Mouse (Mus musculus) heart, postnatal 36 days (tissue): Measurements from ENCODE around the gene Gm20388. TPM values are rescaled to one million over a fixed set of nuclear protein-coding genes. Genes with fewer than 3 reads are reported as not detected.

Source experiments
- DNase-seq, 2 experiments: peaks; one replicate each; pipeline ENCODE4 v3.0.0; 2021 to 2022
- intact Hi-C: fragments of 180-260 bp; cut with DNase I; formaldehyde crosslinking; loops from one replicate; pipeline ENCODE4 v1.15.1; 2025
- total RNA-seq, 2 experiments: library from RNA; stranded (reverse); gene quantifications; 2 replicates each; pipeline ENCODE4 v1.2.3; 2021

Gene Gm20388
- total RNA-seq, 2 experiments from 2014 or later: 3.5 to 4.9 TPM

DNA sequence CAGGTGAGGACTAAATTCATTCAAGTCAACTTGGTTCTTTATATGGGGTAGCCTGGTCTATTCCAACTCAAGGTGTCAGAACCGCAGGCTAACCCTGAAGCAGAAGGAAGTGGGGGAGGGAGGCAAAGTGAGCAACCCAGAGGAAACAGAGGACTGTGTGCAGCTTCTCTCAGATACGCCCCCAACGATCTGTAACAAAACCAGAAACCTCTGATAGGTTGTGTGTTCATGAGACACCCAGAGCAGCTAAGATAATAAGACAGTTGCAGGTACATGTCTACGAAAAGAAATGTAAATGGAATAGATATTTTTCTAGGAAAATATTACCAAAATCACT is 4408.6 kb downstream of the Gm20388 start:
- no peak for DNase-seq
- intact Hi-C loops: no loop called here

DNA sequence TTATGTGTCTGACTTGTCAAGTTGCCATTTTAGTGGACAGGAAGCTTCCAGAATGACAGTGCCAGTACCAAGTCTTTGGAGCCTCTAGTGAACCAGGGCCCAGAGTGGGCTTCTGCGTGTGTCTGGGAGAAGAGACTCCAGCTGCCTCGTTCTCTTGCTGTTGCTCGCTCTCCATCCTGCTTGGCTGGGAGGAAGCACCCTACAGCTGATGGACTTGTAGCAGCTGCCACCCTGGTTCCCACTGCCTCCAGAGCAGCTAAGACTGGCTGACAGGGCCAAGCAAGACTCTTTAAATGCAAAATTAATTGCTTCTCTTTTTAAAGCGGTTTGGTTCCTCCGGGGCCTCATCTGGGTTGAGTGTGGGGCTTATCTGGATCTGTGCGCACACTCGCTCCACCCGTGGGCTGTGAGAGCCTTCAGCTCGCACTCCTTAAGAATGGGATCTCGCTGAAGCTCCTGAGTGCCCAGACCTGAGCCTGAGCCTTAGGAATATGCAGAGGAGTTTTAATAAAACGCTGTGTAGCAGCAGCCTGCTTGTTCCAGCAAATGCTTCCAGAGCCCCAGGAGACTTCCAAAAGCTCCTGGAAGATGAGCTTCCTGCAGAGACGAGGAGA is 4410.7 kb downstream of the Gm20388 start:
- DNase-seq: no peak
- intact Hi-C loops: no loop called here

DNA sequence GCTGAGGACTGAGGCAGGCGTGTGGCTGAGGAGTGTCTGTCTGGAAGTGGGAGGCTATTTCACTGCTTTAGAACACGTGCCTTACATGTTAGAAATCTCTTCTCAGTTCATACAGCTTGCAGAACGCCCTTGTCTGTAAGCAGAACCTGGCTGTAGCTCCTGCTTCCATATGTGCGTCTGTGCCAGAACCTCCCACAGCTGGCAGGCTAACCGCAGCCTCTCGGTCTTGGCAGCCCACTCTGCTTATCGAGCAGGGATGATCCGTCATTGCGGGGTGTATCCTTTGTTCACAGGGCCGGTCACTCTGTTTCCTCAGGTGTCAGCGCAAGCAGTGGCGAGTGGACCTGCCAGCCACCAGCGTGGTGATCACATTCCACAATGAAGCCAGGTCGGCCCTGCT is 4412.7 kb downstream of the Gm20388 start:
- intact Hi-C loops: no loop called here
- peak; percentile 26 to 40 for DNase-seq

DNA sequence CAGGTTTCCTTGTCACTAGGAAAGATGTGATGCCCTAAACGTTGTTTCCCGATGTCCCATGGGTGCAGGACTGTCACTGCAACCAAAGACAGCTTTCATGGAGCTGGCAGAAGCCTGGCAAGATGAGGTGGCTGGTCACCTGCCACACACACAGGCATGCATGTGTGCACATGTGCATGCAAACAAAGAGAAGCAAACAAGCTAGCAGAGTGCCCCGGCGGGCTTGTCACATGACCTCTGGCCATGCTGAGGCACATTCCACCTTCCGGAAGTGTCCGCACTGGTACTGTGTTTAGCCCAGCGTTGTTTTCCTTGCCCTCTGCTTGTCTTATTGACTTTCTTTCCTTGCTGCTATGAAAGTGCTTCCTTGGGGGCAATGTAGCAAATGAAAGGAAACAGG is 4417.6 kb downstream of the Gm20388 start:
- no peak for DNase-seq
- intact Hi-C loops: no loop called here

DNA sequence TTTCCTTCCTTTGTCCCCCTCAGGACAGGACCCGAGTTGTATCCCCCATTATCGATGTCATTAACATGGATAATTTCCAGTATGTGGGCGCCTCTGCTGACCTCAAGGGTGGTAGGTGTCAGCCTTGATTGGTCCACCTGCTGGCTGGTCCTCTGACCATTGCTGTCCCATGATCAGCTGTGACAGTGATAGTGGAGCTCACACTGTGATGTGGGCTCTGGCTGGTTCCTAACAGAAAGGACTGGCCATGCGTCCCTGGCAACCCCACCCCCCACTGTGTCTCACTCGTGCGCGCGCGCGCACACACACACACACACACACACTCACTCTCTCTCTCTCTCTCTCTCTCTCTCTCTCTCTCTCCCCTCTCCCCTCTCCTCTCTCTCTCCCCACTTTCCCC is 4419.0 kb downstream of the Gm20388 start:
- intact Hi-C loops: no loop called here
- no peak for DNase-seq

DNA sequence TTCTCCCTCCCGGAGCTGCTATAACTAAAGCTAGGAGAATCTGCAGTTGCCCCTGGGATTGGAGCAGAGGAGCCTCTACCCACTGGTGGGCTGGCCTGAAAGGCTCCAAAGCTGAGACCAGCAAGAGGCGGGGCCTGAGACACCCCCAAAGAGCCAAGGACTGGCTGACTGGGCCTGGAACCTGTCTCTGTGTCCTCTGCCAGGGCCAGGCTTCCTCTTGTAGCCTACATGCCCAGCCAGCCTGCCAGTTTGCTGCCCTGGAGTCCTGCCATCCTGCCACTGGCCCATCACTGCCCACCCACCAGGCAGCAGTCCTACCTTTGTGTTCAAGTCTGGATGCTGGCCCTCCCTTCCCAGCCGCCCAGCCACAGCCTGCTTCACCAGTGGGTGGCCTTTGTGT is 4419.8 kb downstream of the Gm20388 start:
- DNase-seq: no peak
- intact Hi-C loops: no loop called here

DNA sequence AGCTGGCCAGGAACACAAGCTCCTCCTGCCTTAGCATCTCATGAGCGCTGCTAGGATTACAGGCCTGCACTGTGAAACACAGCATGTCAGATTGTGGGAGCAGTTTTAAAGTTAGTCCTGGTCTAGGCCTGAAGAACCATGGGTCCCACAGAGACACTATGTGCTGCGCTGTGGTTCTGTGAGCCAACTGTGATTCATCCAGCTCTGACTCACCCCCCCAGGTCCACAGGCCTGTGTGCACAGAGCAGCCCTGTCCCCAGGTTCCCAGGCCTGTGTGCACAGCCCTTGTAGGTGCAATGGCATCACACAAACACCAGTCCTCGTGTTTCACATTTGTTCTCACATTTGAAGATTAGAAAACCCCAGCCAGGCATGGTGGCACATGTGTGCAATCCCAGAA is 4420.5 kb downstream of the Gm20388 start:
- intact Hi-C loops: no loop called here
- DNase-seq: no peak

DNA sequence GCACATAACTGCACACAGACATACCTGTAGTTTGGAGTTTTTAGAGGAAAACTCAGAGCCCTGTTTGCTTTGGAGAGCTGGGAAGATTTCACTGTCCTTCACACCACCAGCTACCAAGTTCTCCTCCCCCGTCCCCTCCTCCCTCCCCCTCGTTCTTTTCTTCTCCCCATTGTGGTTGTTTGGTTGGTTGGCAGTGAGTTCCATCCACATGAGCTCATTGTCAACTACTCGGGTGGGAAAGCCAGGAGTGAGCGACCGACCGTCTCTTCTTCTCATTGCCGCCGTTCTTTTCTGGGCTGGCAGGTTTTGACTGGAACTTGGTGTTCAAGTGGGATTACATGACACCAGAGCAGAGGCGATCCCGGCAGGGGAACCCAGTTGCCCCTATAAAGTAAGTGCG is 4421.1 kb downstream of the Gm20388 start:
- no peak for DNase-seq
- intact Hi-C loops: no loop called here

DNA sequence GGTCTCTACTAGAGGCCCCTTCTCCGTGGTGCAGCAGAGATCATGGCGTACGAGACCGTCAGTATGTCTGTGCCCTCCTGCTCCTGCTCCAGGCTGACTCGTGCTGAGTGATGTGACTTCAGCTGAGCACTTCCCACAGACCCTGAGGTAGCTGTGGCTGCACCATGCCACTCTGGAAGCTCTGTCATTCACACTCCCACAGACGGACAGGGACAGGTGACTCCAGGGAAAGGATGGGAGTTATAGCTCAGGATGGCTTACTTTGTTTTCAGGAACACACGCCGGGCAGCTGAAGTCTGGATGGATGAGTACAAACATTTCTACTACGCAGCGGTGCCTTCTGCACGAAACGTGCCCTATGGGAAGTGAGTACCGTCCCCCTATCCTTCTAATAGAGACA is 4425.7 kb downstream of the Gm20388 start:
- intact Hi-C loops: no loop called here
- DNase-seq: no peak

DNA sequence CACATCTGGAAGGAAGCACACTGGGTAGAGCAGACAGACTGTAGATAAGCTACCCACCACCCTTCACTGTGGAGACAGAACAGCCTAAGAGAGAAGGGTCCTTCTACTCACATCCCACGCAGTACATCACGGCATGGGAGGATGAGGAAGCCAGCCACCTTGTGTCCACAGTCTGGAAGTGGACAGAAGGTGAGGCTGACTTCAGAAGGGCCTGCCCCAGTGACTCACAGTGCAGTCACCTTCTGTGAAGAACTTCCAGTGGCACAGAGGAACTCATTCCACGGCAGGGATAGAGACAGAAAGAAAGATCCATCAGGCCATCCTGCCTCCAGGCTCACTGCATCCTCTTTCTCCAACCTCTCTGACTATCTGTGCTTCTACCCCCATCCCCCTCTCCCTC is 4429.1 kb downstream of the Gm20388 start:
- no peak for DNase-seq
- intact Hi-C loops: loop anchor here (10.0 kb wide), 1 partner anchor 545 kb away; no protein-coding TSS in a partner anchor

DNA sequence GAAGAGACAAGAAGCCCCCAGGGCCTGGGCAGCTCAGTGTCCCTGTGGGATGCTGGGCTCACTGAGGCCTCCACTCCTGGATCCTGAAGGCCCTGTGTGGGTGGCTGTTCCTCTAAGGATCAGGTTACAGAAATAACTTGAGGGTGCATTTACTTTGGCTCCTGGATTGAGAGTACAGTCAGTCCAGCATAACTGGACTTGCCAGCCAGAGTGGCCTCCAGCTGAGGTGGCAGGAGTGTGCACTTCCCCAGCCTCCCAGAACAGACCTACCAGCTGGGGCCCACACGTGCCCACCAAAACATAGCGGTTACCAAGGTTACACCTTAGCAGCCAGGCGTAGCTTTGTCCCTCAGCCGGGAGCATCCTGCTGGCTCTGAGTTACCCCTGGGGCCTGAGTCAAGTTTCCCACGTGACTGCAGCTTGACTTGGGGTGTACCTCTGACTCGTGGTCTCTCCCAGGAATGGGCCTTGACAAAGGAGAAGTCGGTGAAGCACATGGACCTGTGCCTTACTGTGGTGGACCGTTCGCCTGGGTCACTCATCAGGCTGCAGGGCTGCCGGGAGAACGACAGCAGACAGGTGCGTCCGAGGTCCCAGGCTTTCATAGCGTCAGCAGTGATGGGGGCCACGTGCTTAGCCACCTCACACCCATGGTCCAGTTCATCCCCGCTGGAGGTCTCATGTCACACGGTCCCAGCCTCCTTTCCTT is 4429.9 kb downstream of the Gm20388 start:
- DNase-seq: no peak
- intact Hi-C loops: loop anchor here (10.0 kb wide), 1 partner anchor 546 kb away; no protein-coding TSS in a partner anchor

DNA sequence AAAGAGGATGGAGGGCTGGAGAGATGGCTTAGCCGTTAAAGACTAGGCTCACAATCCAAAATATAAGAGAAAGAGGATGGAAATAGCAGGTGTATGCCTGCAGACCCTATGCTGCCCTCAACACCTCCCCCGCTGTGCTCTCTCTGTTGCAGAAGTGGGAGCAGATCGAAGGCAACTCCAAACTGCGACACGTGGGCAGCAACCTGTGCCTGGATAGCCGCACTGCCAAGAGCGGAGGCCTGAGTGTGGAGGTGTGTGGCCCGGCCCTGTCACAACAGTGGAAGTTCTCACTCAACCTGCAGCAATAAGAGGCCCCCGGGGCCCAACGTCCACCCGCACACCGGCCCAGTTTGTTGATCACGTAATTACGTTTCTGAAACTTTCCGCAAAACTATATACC is 4432.5 kb downstream of the Gm20388 start:
- DNase-seq: no peak
- intact Hi-C loops: loop anchor here (10.0 kb wide), 1 partner anchor 548 kb away; no protein-coding TSS in a partner anchor

DNA sequence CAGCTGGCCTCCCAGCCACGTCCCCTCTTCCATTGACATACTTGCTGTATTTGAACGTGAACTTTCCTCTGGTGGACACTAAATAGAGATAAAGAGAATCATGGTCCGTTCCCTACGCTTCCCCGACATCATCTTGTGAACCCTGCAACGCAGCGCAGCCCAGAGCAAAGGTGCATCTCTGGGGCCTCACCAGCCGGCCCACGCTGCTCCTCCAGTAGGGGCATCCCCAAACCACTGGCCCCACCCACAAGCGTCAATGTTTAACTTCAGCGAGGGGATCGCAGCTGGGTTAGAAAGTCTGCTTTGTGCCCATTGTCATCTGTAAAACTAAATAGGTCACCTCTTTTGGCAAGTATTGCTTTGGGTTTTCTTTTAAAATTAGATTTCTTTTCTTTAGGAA is 4433.4 kb downstream of the Gm20388 start:
- DNase-seq: no peak
- intact Hi-C loops: loop anchor here (10.0 kb wide), 1 partner anchor 549 kb away; no protein-coding TSS in a partner anchor

DNA sequence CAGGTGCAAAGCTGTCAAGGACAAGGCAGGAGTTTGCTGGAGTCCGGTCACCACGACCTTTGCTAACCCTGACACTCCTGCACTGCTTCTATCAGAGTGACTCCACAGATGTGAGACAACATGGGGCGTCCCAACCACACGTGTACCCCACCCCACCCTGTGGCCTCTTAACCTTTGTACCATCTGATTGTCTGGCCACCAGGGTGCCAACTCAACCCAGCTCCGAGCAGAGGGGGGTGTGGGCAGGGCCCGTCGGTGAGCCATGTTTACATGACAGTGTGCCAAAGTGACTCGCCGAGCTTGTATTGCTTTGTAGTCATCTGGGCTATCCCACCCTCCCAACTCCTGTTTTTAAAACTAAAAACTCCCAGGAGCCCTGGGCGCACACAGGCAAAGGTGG is 4434.5 kb downstream of the Gm20388 start:
- intact Hi-C loops: loop anchor here (5.0 to 10.0 kb wide), 2 partner anchors 53 to 550 kb away; no protein-coding TSS in a partner anchor
- no peak for DNase-seq

DNA sequence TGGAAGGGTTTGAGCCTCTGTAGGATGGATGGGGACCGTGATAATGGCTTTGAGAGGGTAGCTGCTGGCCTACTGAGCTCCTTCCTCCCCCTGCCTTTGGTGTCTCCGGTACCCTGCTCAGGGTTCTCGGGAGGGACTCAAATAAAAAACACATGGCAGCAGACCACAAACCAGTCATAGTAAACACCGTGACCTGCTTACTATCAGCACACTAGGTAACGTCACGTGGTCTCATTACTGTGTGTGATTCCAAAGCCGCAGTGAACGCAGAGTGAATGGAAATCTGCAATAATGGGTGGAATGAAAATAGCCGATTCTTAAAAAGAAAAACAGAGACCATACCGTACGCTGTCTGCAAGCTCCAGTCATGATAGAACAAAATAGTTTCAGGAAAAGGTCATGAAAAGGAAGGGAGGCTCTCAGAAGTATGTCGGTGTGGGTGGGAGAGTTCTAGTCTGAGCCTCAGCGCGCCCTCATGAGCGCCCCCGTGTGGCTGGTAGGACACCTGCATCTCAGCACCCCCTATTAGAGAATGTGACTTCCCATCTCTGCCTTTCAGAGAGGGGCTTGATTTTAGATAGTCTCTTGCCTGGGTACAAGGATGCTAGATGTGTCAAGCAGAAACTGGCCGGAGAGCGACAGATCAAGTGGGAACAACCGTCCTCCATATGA is 4436.3 kb downstream of the Gm20388 start:
- intact Hi-C loops: loop anchor here (1.0 to 10.0 kb wide), 4 partner anchors 55 to 552 kb away; no protein-coding TSS in a partner anchor
- DNase-seq: peak; percentile 68 to 77

DNA sequence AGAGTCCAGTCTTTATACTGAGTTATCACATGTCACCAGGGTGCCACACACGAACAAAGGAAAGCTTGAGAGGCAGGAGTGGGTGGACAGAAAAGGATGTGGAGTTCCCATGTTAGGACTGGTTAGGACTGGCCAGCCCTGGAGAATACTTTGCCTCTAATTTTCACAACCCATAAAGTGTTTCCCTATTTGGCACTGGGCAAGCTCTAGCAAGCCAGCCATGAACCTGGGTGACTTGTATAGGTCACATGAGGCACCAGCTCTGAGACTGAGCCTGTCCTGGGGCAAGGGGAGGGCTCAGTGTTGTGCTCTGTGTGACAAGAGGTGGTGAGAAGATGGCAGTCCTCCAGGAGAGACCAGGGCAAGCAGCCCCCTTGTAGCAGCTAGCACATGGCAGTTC is 4437.4 kb downstream of the Gm20388 start:
- no peak for DNase-seq
- intact Hi-C loops: loop anchor here (2.0 to 10.0 kb wide), 3 partner anchors 56 to 553 kb away; no protein-coding TSS in a partner anchor

DNA sequence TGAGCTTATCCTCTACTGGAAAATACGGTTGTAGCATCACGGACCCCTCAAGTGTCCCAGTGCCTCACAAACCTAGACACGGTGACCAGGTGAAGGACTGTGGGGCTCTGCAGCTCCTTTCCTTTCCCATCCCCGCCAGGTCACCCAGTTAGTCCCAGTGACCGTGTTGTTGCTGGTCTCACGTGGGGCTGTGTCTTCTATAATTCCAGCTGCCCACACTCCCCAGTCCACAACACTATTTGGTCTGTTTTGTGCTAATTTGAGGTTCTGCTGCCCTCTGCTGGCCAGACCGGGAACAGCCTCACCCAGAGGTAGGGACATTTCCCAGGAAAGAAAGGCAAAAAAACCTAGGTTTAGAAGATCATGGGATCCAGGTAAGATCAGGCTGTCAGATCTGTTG is 4439.0 kb downstream of the Gm20388 start:
- peak; percentile 85 to 94 for DNase-seq
- intact Hi-C loops: loop anchor here (2.0 to 10.0 kb wide), 3 partner anchors 57 to 555 kb away; no protein-coding TSS in a partner anchor

DNA sequence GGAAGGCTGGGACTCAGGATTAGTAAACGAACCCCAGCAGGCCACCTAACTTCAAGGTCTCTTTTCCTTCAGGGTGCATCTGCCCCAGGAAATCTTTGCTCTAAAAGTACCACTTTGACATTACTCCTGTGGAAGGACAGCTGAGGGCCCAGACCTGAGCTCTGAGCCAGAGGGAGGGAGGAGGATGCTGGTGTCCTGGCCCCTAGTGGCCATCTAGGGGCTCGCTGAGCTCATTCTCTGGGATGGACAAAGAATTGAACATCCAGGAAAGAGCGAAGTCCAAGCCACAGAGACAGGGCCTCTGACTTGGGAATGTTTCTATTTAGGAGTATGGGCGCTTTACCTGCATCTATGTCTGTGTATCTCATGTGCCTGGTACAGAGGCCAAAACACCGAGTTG is 4441.0 kb downstream of the Gm20388 start:
- intact Hi-C loops: no loop called here
- no peak for DNase-seq

DNA sequence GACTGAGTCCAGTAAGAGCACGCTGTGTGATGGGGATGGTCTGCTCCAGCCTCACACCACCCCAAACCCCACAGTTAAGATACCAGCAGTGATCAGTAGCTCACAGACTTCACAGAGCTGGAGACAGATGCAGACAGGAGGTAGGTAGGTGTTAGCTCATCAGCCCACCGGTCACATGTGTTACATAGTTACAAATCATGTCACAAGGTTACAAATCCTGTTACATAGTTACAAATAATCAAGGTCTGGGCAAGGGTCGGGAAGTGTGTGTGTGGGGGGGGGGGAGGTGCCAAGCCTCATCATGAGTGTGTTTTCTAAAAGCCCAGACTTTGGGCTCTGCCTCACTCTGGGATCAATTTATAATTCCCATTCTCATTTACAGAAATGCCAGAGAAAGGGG is 4450.3 kb downstream of the Gm20388 start:
- intact Hi-C loops: no loop called here
- no peak for DNase-seq

DNA sequence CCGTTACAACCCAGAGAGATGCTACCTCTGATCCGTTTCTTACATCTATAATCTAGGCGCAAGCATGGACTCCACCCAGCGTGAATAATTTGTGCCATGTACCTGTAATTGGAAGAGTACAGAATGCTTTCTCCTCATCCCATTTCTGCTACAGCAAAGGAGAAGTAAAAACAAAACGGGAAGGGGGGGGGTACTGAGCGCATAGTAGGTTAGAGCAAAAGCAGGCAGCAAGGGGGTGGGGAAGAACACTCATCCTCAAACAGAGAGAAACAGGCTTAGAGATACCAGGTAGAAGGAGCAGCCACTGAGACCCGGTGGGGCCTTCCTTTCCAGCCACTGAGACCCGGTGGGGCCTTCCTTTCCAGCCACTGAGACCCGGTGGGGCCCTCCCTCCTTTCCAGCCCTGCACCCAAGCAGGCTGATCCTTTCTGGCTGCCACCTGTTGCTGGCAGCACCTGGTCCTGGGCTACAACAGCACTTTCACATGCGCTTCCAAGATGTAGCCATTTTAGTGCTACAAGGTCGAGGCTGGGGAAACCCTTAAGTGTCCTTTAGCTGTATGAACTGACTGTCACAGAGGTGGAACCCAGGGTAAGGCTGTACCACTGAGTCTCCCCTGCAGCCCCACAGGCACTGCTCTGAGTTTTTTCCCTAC is 4451.3 kb downstream of the Gm20388 start:
- intact Hi-C loops: no loop called here
- DNase-seq: no peak

DNA sequence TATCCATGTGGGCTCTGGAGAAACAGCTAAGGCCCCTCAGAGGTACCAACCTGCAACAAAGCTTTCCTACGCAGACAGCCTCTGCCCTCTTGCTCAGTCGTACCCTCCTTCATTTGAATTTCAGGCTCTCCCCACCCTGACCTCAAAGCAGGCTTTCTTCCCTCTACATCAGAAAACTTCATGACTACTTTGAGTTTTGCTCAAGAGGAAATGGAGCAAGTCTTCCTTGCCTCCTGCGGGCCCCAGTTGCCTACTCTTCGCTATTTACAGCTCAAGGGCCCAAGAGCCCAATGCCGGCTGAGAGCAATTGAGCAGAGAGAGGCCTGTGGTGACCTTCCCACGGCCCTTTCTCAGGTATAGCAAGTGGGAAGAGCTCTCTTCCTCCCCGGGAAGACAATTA is 4451.9 kb downstream of the Gm20388 start:
- intact Hi-C loops: no loop called here
- no peak for DNase-seq
